Mouse (Mus musculus): ENCODE results near the gene Mtmr4. TPM values are rescaled to one million over a fixed set of nuclear protein-coding genes. Genes with fewer than 3 reads are reported as not detected.
A peak's percentile ranks its signal among the peaks of the same experiment; 100 is the strongest.

The Mtmr4 gene
- polyA plus RNA-seq, 1 experiment from 2014 or later: 49.2 TPM

DNA sequence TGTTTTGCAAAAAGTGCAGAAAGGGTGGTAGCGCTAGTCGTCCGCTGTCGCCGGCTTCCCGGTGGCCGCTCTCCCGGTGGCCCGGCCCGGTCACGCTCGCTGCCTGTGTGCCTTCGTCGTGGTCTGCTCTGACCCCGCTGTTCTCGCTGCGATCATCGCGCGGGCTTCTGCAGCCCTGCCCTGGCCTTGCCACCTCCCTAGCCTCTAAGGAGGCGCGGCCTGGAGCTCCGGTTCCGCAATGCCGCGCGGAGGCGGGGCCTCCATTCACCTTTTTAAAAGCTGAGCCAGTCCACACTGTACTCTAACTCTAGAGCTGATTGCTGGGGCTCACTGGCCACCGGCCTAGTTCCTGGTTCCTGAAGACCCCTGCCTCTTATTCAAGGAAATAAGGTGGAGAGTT is 47.2 kb downstream of the Mtmr4 start:
- no peak overlapping the region for H3K27ac ChIP-seq
- peak; percentile 21; the same call in 1 of the 2 replicates for ATAC-seq
- H3K4me3 ChIP-seq: peak overlapping the region; percentile 44
- 0 out of 2 replicates have a peak, but pooled peaks cover 5% of the 10 kb centered on the region for H3K36me3 ChIP-seq (ENCODE audit: poor library complexity, severe bottlenecking)
- peak overlapping the region; percentile 73 for H3K9ac ChIP-seq
- peak overlapping the region; percentile 77 for H3K4me2 ChIP-seq
- WGBS: under 1% methylated on average over 29 of the region's 29 CpGs
- H3K9me3 ChIP-seq (replicated peaks): no peaks in the 10 kb centered on the region
- peaks cover 10% of the 10 kb centered on the region for H3K4me1 ChIP-seq
- no peaks in the 10 kb centered on the region for H3K27me3 ChIP-seq

DNA sequence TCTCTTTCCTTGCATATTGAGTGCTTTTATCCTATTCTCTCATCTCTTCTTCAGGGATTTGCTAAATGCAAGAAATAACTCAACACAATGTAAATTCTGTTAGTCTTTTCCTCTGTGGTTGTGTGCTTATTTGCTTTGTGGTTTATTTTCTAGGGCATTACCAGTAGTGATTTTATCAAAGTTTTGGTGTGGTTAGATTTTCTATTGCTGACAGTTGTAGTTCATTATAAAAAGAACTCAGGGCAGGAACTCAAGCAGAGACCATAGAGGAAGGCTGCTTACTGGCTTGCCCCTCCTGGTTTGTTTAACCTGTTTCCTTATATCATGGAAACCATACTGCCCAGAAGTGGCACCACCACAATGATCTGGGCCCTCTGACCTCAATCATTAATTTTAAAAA is 50.9 kb downstream of the Mtmr4 start:
- no peak for ATAC-seq
- no peaks in the 10 kb centered on the region for H3K9me3 ChIP-seq (replicated peaks)
- H3K36me3 ChIP-seq (ENCODE audit: poor library complexity, severe bottlenecking): no peaks in the 10 kb centered on the region
- no peaks in the 10 kb centered on the region for H3K27me3 ChIP-seq
- H3K4me2 ChIP-seq: no peak overlapping the region
- no peak overlapping the region for H3K27ac ChIP-seq
- H3K4me3 ChIP-seq: no peak overlapping the region
- H3K4me1 ChIP-seq: peaks cover 10% of the 10 kb centered on the region
- no peak overlapping the region for H3K9ac ChIP-seq

- H3K27me3 ChIP-seq: no peaks in the 10 kb centered on the region
- no peak overlapping the region for H3K4me2 ChIP-seq
- no peak overlapping the region for H3K9ac ChIP-seq
- no peaks in the 10 kb centered on the region for H3K9me3 ChIP-seq (replicated peaks)
- no peak overlapping the region for H3K27ac ChIP-seq
- H3K4me3 ChIP-seq: no peak overlapping the region
- H3K4me1 ChIP-seq: no peaks in the 10 kb centered on the region
- 83% methylated on average over 5 of the region's 5 CpGs for WGBS
- no peaks in the 10 kb centered on the region for H3K36me3 ChIP-seq (ENCODE audit: poor library complexity, severe bottlenecking)
- no peak for ATAC-seq
These were observed 62.7 kb downstream of the Mtmr4 start for GRCm38 (mm10) chr11:87654693-87655092.

GRCm38 (mm10) chr11:87659216-87659615 is 67.3 kb downstream of the Mtmr4 start:
- Histone ChIP-seq H3K4me3 (no peak overlapping the region), H3K36me3 (ENCODE audit: poor library complexity, severe bottlenecking) (no peaks in the 10 kb centered on the region), H3K27ac (no peak overlapping the region), H3K4me1 (peaks cover 5% of the 10 kb centered on the region; the same call in 1 of the 2 replicates), H3K9ac (no peak overlapping the region), H3K9me3 (replicated peaks) (no peaks in the 10 kb centered on the region), H3K27me3 (peaks cover 10% of the 10 kb centered on the region), H3K4me2 (no peak overlapping the region)
- WGBS: 80% methylated on average over 7 of the region's 7 CpGs
- no peak for ATAC-seq

DNA sequence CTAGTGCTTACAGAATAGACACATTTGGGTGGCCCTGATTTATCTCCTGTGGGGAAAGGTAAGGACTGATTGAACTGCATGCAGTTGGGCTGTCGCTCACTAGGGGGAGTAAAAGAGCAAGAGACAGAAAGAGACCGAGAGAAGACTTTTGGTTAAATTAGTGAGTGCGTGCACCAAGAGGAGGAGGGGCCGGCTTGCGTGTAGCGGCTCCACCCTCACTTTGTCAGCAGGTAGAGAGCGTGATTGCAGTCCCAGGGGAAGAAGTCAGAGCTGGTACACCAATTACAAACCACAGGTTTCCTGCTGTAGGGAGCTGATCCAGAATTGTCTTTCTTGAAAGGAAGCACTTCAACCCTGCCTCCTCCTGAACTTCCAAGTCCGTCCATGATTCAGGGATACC is 70.4 kb downstream of the Mtmr4 start, which contains the start of gene Rnf43:
Gene Rnf43, plus strand, starts transcription at position 316 of the 400 bp plus-strand sequence.
- H3K4me1 ChIP-seq: peaks cover 5% of the 10 kb centered on the region; the same call in 1 of the 2 replicates
- peak within 1 kb of the TSS; percentile 34 for H3K4me3 ChIP-seq
- H3K9me3 ChIP-seq (replicated peaks): no peaks in the 10 kb centered on the region
- 0 out of 2 replicates have a peak within 1 kb of the TSS, but pooled peaks have one; percentile 28 for H3K9ac ChIP-seq
- H3K4me2 ChIP-seq: peak within 1 kb of the TSS; percentile 57
- H3K36me3 ChIP-seq (ENCODE audit: poor library complexity, severe bottlenecking): no peaks in the 10 kb centered on the region
- 0% methylated on average over 8 of the region's 8 CpGs for WGBS
- peaks cover 15% of the 10 kb centered on the region for H3K27me3 ChIP-seq
- ATAC-seq: peak; percentile 51; the same call in 1 of the 2 replicates
- H3K27ac ChIP-seq: no peak within 1 kb of the TSS

GRCm38 (mm10) chr11:87662822-87663221 is 70.9 kb downstream of the Mtmr4 start:
- WGBS: 7% methylated on average over 14 of the region's 14 CpGs
- H3K4me1 ChIP-seq: peaks cover 5% of the 10 kb centered on the region; the same call in 1 of the 2 replicates
- peak overlapping the region; percentile 34 for H3K4me3 ChIP-seq
- no peak for ATAC-seq
- peaks cover 15% of the 10 kb centered on the region for H3K27me3 ChIP-seq
- 0 out of 2 replicates have a peak overlapping the region, but pooled peaks have one; percentile 28 for H3K9ac ChIP-seq
- H3K4me2 ChIP-seq: peak overlapping the region; percentile 57
- no peaks in the 10 kb centered on the region for H3K36me3 ChIP-seq (ENCODE audit: poor library complexity, severe bottlenecking)
- H3K9me3 ChIP-seq (replicated peaks): no peaks in the 10 kb centered on the region
- H3K27ac ChIP-seq: no peak overlapping the region

DNA sequence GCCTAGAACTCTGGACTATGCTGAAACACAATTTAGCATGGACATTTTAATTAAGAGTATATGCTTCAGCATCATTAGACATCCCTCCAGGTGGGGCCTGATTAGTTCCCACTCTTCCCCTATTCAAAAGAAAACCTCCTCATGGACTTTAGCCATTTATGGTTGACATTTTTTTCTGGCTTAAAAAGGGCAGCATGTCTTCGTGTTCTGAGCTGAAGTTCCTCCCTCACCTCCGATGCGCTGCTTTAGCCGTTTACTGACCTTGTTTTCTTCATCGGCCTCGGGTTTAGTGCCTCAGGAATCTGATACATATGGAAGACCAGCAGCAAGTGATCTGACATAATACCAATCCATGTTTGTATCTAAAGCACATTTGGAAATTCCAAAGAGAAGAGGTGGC is 72.0 kb downstream of the Mtmr4 start:
- Histone ChIP-seq H3K36me3 (ENCODE audit: poor library complexity, severe bottlenecking) (no peaks in the 10 kb centered on the region), H3K4me1 (peaks cover 5% of the 10 kb centered on the region; the same call in 1 of the 2 replicates), H3K9ac (no peak overlapping the region), H3K9me3 (replicated peaks) (no peaks in the 10 kb centered on the region), H3K27me3 (peaks cover 15% of the 10 kb centered on the region), H3K27ac (no peak overlapping the region), H3K4me3 (0 out of 2 replicates have a peak overlapping the region, but pooled peaks have one; percentile 0), H3K4me2 (peak overlapping the region; percentile 19; the same call in 1 of the 2 replicates)
- WGBS: 79% methylated on average over 6 of the region's 6 CpGs
- ATAC-seq: no peak

DNA sequence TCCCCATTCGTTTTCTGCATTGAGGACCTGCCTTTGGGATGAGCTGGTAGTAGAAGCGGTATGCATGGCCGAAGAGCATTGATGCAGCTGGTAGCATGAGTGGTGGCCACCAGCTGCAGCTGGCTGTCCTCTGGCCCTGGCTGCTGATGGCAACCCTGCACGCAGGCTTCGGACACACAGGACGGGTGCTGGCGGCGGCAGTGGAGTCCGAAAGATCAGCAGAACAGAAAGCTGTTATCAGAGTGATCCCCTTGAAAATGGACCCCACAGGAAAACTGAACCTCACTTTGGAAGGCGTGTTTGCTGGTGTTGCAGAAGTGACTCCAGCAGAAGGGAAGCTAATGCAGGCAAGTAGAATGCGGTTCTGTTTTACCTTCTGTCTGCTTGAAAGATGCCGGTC is 72.6 kb downstream of the Mtmr4 start:
- no peak for ATAC-seq
- Histone ChIP-seq H3K4me3 (no peak overlapping the region; the same call in 1 of the 2 replicates), H3K27ac (no peak overlapping the region), H3K36me3 (ENCODE audit: poor library complexity, severe bottlenecking) (no peaks in the 10 kb centered on the region), H3K9me3 (replicated peaks) (no peaks in the 10 kb centered on the region), H3K9ac (no peak overlapping the region), H3K4me1 (peaks cover 5% of the 10 kb centered on the region; the same call in 1 of the 2 replicates), H3K4me2 (peak overlapping the region; percentile 19; the same call in 1 of the 2 replicates), H3K27me3 (peaks cover 15% of the 10 kb centered on the region)
- 84% methylated on average over 12 of the region's 12 CpGs for WGBS

DNA sequence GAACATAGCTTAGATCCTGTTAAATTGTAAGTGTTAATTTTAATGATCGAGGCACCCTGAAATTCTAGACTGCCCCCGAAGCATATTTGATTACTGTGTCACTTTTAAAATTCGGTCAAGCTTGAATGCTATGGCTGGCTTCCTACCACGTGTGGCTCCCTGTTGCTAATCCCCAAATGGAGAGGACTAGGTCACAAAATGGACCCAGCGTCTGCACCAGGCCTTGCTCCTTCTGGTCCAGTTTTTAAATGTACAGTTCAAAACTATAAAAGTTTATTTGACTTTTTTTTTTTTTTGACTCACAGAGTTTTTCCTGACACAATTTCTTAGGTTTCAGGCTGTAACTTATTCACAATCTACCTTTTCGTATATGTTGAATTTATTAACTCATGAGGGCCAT is 73.3 kb downstream of the Mtmr4 start:
- H3K9ac ChIP-seq: no peak overlapping the region
- peaks cover 5% of the 10 kb centered on the region; the same call in 1 of the 2 replicates for H3K4me1 ChIP-seq

GRCm38 (mm10) chr11:87665658-87666057 is 73.7 kb downstream of the Mtmr4 start:
- Histone ChIP-seq H3K4me3 (no peak overlapping the region), H3K4me2 (no peak overlapping the region), H3K4me1 (peaks cover 5% of the 10 kb centered on the region; the same call in 1 of the 2 replicates), H3K36me3 (ENCODE audit: poor library complexity, severe bottlenecking) (no peaks in the 10 kb centered on the region), H3K9me3 (replicated peaks) (no peaks in the 10 kb centered on the region), H3K27ac (no peak overlapping the region), H3K9ac (no peak overlapping the region), H3K27me3 (peaks cover 15% of the 10 kb centered on the region)
- WGBS: 80% methylated on average over 2 of the region's 2 CpGs
- no peak for ATAC-seq

More for the DNA sequence above, 73.3 kb downstream of the Mtmr4 start:
- Histone ChIP-seq H3K9me3 (replicated peaks) (no peaks in the 10 kb centered on the region), H3K36me3 (ENCODE audit: poor library complexity, severe bottlenecking) (no peaks in the 10 kb centered on the region), H3K4me3 (no peak overlapping the region), H3K27me3 (peaks cover 15% of the 10 kb centered on the region), H3K27ac (no peak overlapping the region), H3K4me2 (no peak overlapping the region)
- WGBS: 61% methylated on average over 6 of the region's 6 CpGs
- ATAC-seq: no peak
